Mouse (Mus musculus): ENCODE results near the gene Vmn1r28. TPM values are rescaled to one million over a fixed set of nuclear protein-coding genes. Genes with fewer than 3 reads are reported as not detected.

The Vmn1r28 gene
- polyA plus RNA-seq (2012; ENCODE audit: low replicate concordance) = not detected in 2 replicates

DNA sequence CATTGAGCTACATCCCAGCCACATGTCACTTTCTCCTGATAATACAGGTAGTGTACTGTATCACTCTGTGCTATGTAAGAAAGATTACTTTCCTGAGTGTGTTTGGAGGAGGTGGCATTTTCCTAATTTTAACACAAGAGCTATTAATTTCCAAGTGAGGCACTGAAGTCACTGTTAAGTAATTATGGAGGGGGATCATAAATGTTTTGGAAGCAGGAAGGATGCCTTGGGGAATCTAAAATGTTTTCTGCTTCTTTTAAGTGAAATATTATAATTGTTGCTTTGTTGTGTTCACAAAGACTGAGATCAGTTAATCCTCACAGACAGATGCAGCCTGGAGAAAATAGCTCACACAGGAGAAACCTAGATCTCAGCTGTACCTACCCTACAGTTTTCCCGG is at the start of gene Vmn1r28:
Vmn1r28 (plus strand) TSS at position 301 of the 400 bp plus-strand sequence.

DNA sequence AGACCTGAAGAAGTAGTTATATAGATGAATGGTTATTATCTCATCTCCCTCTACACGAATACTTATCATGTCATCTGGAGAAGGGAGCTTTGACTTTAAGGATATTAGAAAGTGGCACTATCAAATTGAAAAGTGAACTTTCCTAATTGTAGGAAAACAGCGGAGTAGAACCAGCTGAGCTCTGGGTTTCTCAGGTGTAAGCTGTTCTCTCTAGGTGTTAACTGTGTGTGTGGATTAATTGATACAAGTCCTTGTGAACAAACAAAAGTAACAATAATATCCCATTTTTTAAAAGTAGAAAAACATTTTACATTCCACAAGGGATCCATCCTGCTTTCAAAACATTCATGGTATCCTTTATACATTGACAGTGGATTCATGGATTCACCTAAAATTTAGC is 43.1 kb upstream of the Vmn1r28 start, which contains the start of gene Vmn1r27:
Vmn1r27 (minus strand) TSS at position 101 of the 400 bp plus-strand sequence.

GRCm38 (mm10) chr6:58301249-58301648 is 39.4 kb downstream of the Vmn1r28 start, which contains the start of gene Vmn1r29:
Vmn1r29 (plus strand) TSS chr6:58301549.

Other genes with a start within 250 kb of the Vmn1r28 start
- gene Vmn1r26, start 246.9 kb upstream of the Vmn1r28 start, polyA plus RNA-seq (2012; ENCODE audit: low replicate concordance) = not detected in 2 replicates
- not detected in 2 replicates for gene Vmn1r27, start 43.2 kb upstream of the Vmn1r28 start, polyA plus RNA-seq (2012; ENCODE audit: low replicate concordance)
- gene Vmn1r29, start 39.5 kb downstream of the Vmn1r28 start, polyA plus RNA-seq (2012; ENCODE audit: low replicate concordance) = not detected in 2 replicates
- not detected in 2 replicates for gene Vmn1r30, start 181.3 kb downstream of the Vmn1r28 start, polyA plus RNA-seq (2012; ENCODE audit: low replicate concordance)
- not detected in 2 replicates for gene Vmn1r31, start 213.3 kb downstream of the Vmn1r28 start, polyA plus RNA-seq (2012; ENCODE audit: low replicate concordance)